In the genomic region with DNA sequence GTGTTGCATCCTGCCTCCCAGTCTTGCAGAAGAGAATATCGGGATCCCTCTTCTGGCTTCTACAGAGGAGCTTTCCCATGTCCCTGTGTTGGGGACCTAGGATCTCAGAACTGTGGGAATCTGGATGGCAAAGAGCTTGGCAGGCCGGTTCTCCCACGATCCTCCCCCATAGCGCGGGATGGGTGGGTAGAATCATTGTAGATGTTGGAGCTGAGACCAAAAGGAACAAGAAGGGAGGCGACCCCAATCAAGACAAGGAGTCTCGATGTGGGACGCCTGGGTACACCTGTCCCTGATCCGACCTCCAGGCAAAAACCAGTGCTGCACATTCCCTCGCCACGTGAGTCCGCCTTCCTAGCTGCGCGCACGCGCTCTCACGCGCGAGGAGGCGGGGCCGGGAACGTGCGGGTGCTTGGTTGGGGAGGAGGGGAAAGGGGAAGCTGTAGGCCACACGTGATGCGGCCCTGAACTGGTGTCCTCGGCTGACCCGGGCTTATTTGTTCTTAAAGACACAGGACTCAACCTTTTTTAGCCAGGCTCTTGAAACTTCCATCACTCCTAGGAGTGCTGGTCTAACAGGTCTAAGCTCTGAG, we compare ENCODE assay signal across 7 mouse cellular contexts. TPM values are rescaled to one million over a fixed set of nuclear protein-coding genes. Genes with fewer than 3 reads are reported as not detected.
DNase-seq lines count a peak whose midpoint lies in the region; ATAC-seq and TF ChIP-seq lines count a peak whose summit lies in the region.

No protein-coding gene starts in this region.

- WGBS in embryonic facial prominence, embryonic 12.5 days: under 1% methylated on average over 27 of the region's 27 CpGs
- 0% methylated on average over 27 of the region's 27 CpGs for WGBS in kidney, embryonic 14.5 days
- WGBS in limb, embryonic 15.5 days: under 1% methylated on average over 27 of the region's 27 CpGs
- WGBS in midbrain, postnatal 0 days: under 1% methylated on average over 27 of the region's 27 CpGs

- no peaks in the 10 kb centered on the region for H3K9me3 ChIP-seq in embryonic facial prominence, embryonic 12.5 days
- H3K9me3 ChIP-seq in kidney, embryonic 14.5 days (ENCODE audit: control insufficient read depth, low read length): no peaks in the 10 kb centered on the region
- no peaks in the 10 kb centered on the region for H3K9me3 ChIP-seq in limb, embryonic 15.5 days
- no peaks in the 10 kb centered on the region for H3K9me3 ChIP-seq in midbrain, postnatal 0 days (ENCODE audit: low read length)

- no peaks in the 10 kb centered on the region for H3K27me3 ChIP-seq in embryonic facial prominence, embryonic 12.5 days
- no peaks in the 10 kb centered on the region for H3K27me3 ChIP-seq in kidney, embryonic 14.5 days (ENCODE audit: control insufficient read depth, insufficient read depth, low read length)
- H3K27me3 ChIP-seq in limb, embryonic 15.5 days: no peaks in the 10 kb centered on the region
- H3K27me3 ChIP-seq in midbrain, postnatal 0 days (ENCODE audit: insufficient read depth, low read length): no peaks in the 10 kb centered on the region

- peak overlapping the region; percentile 98 for H3K4me2 ChIP-seq in embryonic facial prominence, embryonic 12.5 days (replicated peaks)
- peak overlapping the region; percentile 93 for H3K4me2 ChIP-seq in kidney, embryonic 14.5 days (replicated peaks; ENCODE audit: low read depth, low read length)
- H3K4me2 ChIP-seq in limb, embryonic 15.5 days: peak overlapping the region; percentile 98
- peak overlapping the region; percentile 81 for H3K4me2 ChIP-seq in midbrain, postnatal 0 days (ENCODE audit: low read depth, low read length, poor library complexity, severe bottlenecking)

- peaks cover 45% of the 10 kb centered on the region for H3K4me1 ChIP-seq in embryonic facial prominence, embryonic 12.5 days
- H3K4me1 ChIP-seq in kidney, embryonic 14.5 days (ENCODE audit: control insufficient read depth, insufficient read depth, low read length): peaks cover 30% of the 10 kb centered on the region
- H3K4me1 ChIP-seq in limb, embryonic 15.5 days: peaks cover 51% of the 10 kb centered on the region
- H3K4me1 ChIP-seq in midbrain, postnatal 0 days (ENCODE audit: insufficient read depth, low read length): peaks cover 30% of the 10 kb centered on the region

- peak overlapping the region; percentile 85 for H3K27ac ChIP-seq in embryonic facial prominence, embryonic 12.5 days
- H3K27ac ChIP-seq in kidney, embryonic 14.5 days (ENCODE audit: low read depth, low read length): peak overlapping the region; percentile 90
- H3K27ac ChIP-seq in limb, embryonic 15.5 days: peak overlapping the region; percentile 91
- peak overlapping the region; percentile 65 for H3K27ac ChIP-seq in midbrain, postnatal 0 days (ENCODE audit: low read depth, low read length)

- peak overlapping the region; percentile 24; the same call in 1 of the 2 replicates for H3K9ac ChIP-seq in embryonic facial prominence, embryonic 12.5 days
- peak overlapping the region; percentile 84 for H3K9ac ChIP-seq in kidney, embryonic 14.5 days (ENCODE audit: low read depth, low read length)
- H3K9ac ChIP-seq in limb, embryonic 15.5 days: no peak overlapping the region
- 0 out of 2 replicates have a peak overlapping the region, but pooled peaks have one; percentile 8 for H3K9ac ChIP-seq in midbrain, postnatal 0 days (replicated peaks; ENCODE audit: low read length, poor library complexity, severe bottlenecking)

- peak overlapping the region; percentile 63 for H3K4me3 ChIP-seq in embryonic facial prominence, embryonic 12.5 days
- peak overlapping the region; percentile 64 for H3K4me3 ChIP-seq in kidney, embryonic 14.5 days (ENCODE audit: low read length)
- peak overlapping the region; percentile 63 for H3K4me3 ChIP-seq in limb, embryonic 15.5 days
- H3K4me3 ChIP-seq in midbrain, postnatal 0 days (ENCODE audit: low read depth, low read length): peak overlapping the region; percentile 61

- no peak for ATAC-seq in embryonic facial prominence, embryonic 12.5 days (ENCODE audit: insufficient number of reproducible peaks, insufficient read depth, low FRiP score, low TSS enrichment)
- peak; percentile 1; the same call in 1 of the 2 replicates for ATAC-seq in kidney, embryonic 14.5 days (ENCODE audit: low FRiP score, low TSS enrichment)
- ATAC-seq in limb, embryonic 15.5 days (ENCODE audit: insufficient number of reproducible peaks, low FRiP score, low TSS enrichment, low read depth): no peak
- 0 out of 2 replicates have a peak, but pooled peaks have one; percentile 5 for ATAC-seq in midbrain, postnatal 0 days (ENCODE audit: low FRiP score)

- TF ChIP-seq CTCF in midbrain, postnatal 0 days (IDR thresholded peaks at IDR 0.05): no peak

- peak; percentile 99 for DNase-seq in adrenal gland, postnatal 14 days
- DNase-seq in heart, adult 9 months (ENCODE audit: low spot score in 2 of 2): peak; percentile 98 to 99
- DNase-seq in midbrain, postnatal 0 days (ENCODE audit: low spot score): peak; percentile 91
- DNase-seq in spleen, postnatal 10 days (ENCODE audit: low spot score in 2 of 2): peak; percentile 72 to 89

- peaks cover 30% of the 10 kb centered on the region for H3K36me3 ChIP-seq in embryonic facial prominence, embryonic 12.5 days
- H3K36me3 ChIP-seq in kidney, embryonic 14.5 days (ENCODE audit: control insufficient read depth, insufficient read depth, low read length): peaks cover 26% of the 10 kb centered on the region
- H3K36me3 ChIP-seq in limb, embryonic 15.5 days: peaks cover 32% of the 10 kb centered on the region
- peaks cover 23% of the 10 kb centered on the region for H3K36me3 ChIP-seq in midbrain, postnatal 0 days (ENCODE audit: insufficient read depth, low read length)

RNA-seq across cellular contexts. Expression of a gene that starts 2.6 kb away (rescaled TPM):
- total RNA-seq in adrenal gland, postnatal 14 days (2021): 31.2 and 46.3 TPM in 2 replicates
- 6.9 and 11.5 TPM in 2 replicates for polyA plus RNA-seq in embryonic facial prominence, embryonic 12.5 days (2016; fragmentation: Nextera tagmentation; extraction: Ambion mirVana)
- polyA plus RNA-seq in kidney, embryonic 14.5 days (2014; fragmentation: Nextera tagmentation; extraction: Ambion mirVana): 6.6 and 7.7 TPM in 2 replicates
- polyA plus RNA-seq in limb, embryonic 15.5 days (2015; fragmentation: Nextera tagmentation; extraction: Ambion mirVana): 4.3 and 4.7 TPM in 2 replicates
- 8.4 and 9.6 TPM in 2 replicates for total RNA-seq in midbrain, postnatal 0 days (2014; rRNA removed)
- 4.6 and 4.8 TPM in 2 replicates for polyA plus RNA-seq in midbrain, postnatal 0 days (2015; fragmentation: Nextera tagmentation; extraction: Ambion mirVana)

RNA-seq across cellular contexts. Expression of a gene that starts 7.8 kb away (rescaled TPM):
- 927 and 1,052 TPM in 2 replicates for total RNA-seq in adrenal gland, postnatal 14 days (2021)
- polyA plus RNA-seq in embryonic facial prominence, embryonic 12.5 days (2016; fragmentation: Nextera tagmentation; extraction: Ambion mirVana): 926 and 973 TPM in 2 replicates
- polyA plus RNA-seq in kidney, embryonic 14.5 days (2014; fragmentation: Nextera tagmentation; extraction: Ambion mirVana): 1,328 and 1,679 TPM in 2 replicates
- polyA plus RNA-seq in limb, embryonic 15.5 days (2015; fragmentation: Nextera tagmentation; extraction: Ambion mirVana): 942 and 1,034 TPM in 2 replicates
- total RNA-seq in midbrain, postnatal 0 days (2014; rRNA removed): 801 and 989 TPM in 2 replicates
- polyA plus RNA-seq in midbrain, postnatal 0 days (2015; fragmentation: Nextera tagmentation; extraction: Ambion mirVana): 473 and 492 TPM in 2 replicates

RNA-seq across cellular contexts. Expression of a gene that starts 7.8 kb away (rescaled TPM):
- 10.5 and 16.9 TPM in 2 replicates for total RNA-seq in adrenal gland, postnatal 14 days (2021)
- 11.5 and 14.1 TPM in 2 replicates for polyA plus RNA-seq in embryonic facial prominence, embryonic 12.5 days (2016; fragmentation: Nextera tagmentation; extraction: Ambion mirVana)
- polyA plus RNA-seq in kidney, embryonic 14.5 days (2014; fragmentation: Nextera tagmentation; extraction: Ambion mirVana): 6.9 and 11.9 TPM in 2 replicates
- polyA plus RNA-seq in limb, embryonic 15.5 days (2015; fragmentation: Nextera tagmentation; extraction: Ambion mirVana): 13.3 and 13.7 TPM in 2 replicates
- total RNA-seq in midbrain, postnatal 0 days (2014; rRNA removed): 118 and 130 TPM in 2 replicates
- polyA plus RNA-seq in midbrain, postnatal 0 days (2015; fragmentation: Nextera tagmentation; extraction: Ambion mirVana): 107 and 114 TPM in 2 replicates

RNA-seq across cellular contexts. Expression of a gene that starts 10.3 kb away (rescaled TPM):
- 32.3 and 34.4 TPM in 2 replicates for total RNA-seq in adrenal gland, postnatal 14 days (2021)
- polyA plus RNA-seq in embryonic facial prominence, embryonic 12.5 days (2016; fragmentation: Nextera tagmentation; extraction: Ambion mirVana): 34.7 and 35.3 TPM in 2 replicates
- polyA plus RNA-seq in kidney, embryonic 14.5 days (2014; fragmentation: Nextera tagmentation; extraction: Ambion mirVana): 16.8 and 23.9 TPM in 2 replicates
- polyA plus RNA-seq in limb, embryonic 15.5 days (2015; fragmentation: Nextera tagmentation; extraction: Ambion mirVana): 38.5 and 39.7 TPM in 2 replicates
- 22.4 and 23.5 TPM in 2 replicates for total RNA-seq in midbrain, postnatal 0 days (2014; rRNA removed)
- 15.8 and 18.1 TPM in 2 replicates for polyA plus RNA-seq in midbrain, postnatal 0 days (2015; fragmentation: Nextera tagmentation; extraction: Ambion mirVana)

RNA-seq across cellular contexts. Expression of a gene that starts 13.3 kb away (rescaled TPM):
- total RNA-seq in adrenal gland, postnatal 14 days (2021): 0.22 and 0.41 TPM in 2 replicates
- polyA plus RNA-seq in embryonic facial prominence, embryonic 12.5 days (2016; fragmentation: Nextera tagmentation; extraction: Ambion mirVana): 2.9 and 3.1 TPM in 2 replicates
- 0.17 and 0.28 TPM in 2 replicates for polyA plus RNA-seq in kidney, embryonic 14.5 days (2014; fragmentation: Nextera tagmentation; extraction: Ambion mirVana)
- 0.56 and 0.97 TPM in 2 replicates for polyA plus RNA-seq in limb, embryonic 15.5 days (2015; fragmentation: Nextera tagmentation; extraction: Ambion mirVana)
- total RNA-seq in midbrain, postnatal 0 days (2014; rRNA removed): 0.28 and 1.0 TPM in 2 replicates
- 0.37 and 0.79 TPM in 2 replicates for polyA plus RNA-seq in midbrain, postnatal 0 days (2015; fragmentation: Nextera tagmentation; extraction: Ambion mirVana)

Comparison
In these comparisons a context has a peak if more than half of its experiments do, and no peak if none do; other contexts are left out.
1. ATAC-seq: peak in kidney, embryonic 14.5 days (single experiment) and midbrain, postnatal 0 days (single experiment); none in embryonic facial prominence, embryonic 12.5 days (single experiment) and limb, embryonic 15.5 days (single experiment).
2. Peak in every context shown above with its lines, with median percentiles within 50 percentile points of each other: DNase-seq, H3K27ac ChIP-seq, H3K4me2 ChIP-seq and H3K4me3 ChIP-seq.